Mouse (Mus musculus): Measurements from ENCODE around the gene Oaz2. TPM values are rescaled to one million over a fixed set of nuclear protein-coding genes. Genes with fewer than 3 reads are reported as not detected.

The Oaz2 gene
- polyA plus RNA-seq, 1 experiment from 2014 or later: 204 TPM

Other genes with a start within 250 kb of the Oaz2 start
- gene Slc51b, start 245.0 kb upstream of the Oaz2 start, polyA plus RNA-seq (2014; fragmentation: Nextera tagmentation; extraction: Ambion mirVana): 0.53 and 0.59 TPM in 2 replicates
- 18.1 and 22.0 TPM in 2 replicates for gene Mtfmt, start 232.2 kb upstream of the Oaz2 start, polyA plus RNA-seq (2014; fragmentation: Nextera tagmentation; extraction: Ambion mirVana)
- gene Spg21, start 207.1 kb upstream of the Oaz2 start, polyA plus RNA-seq (2014; fragmentation: Nextera tagmentation; extraction: Ambion mirVana): 114 and 116 TPM in 2 replicates
- not detected in 2 replicates for gene Ankdd1a, start 147.8 kb upstream of the Oaz2 start, polyA plus RNA-seq (2014; fragmentation: Nextera tagmentation; extraction: Ambion mirVana)
- gene Plekho2, start 88.0 kb upstream of the Oaz2 start, polyA plus RNA-seq (2014; fragmentation: Nextera tagmentation; extraction: Ambion mirVana): 10.8 and 14.1 TPM in 2 replicates
- 9.7 and 12.5 TPM in 2 replicates for gene Pif1, start 80.8 kb upstream of the Oaz2 start, polyA plus RNA-seq (2014; fragmentation: Nextera tagmentation; extraction: Ambion mirVana)
- gene Rbpms2, start 38.4 kb upstream of the Oaz2 start, polyA plus RNA-seq (2014; fragmentation: Nextera tagmentation; extraction: Ambion mirVana): 22.4 and 29.1 TPM in 2 replicates
- gene Zfp609, start 159.6 kb downstream of the Oaz2 start, polyA plus RNA-seq (2014; fragmentation: Nextera tagmentation; extraction: Ambion mirVana): 9.1 and 10.0 TPM in 2 replicates
- gene Pclaf, start 222.2 kb downstream of the Oaz2 start, polyA plus RNA-seq (2014; fragmentation: Nextera tagmentation; extraction: Ambion mirVana): 283 and 343 TPM in 2 replicates
- gene Trip4, start 240.8 kb downstream of the Oaz2 start, polyA plus RNA-seq (2014; fragmentation: Nextera tagmentation; extraction: Ambion mirVana): 24.0 and 36.6 TPM in 2 replicates
- 17.0 and 20.8 TPM in 2 replicates for gene Csnk1g1, start 240.9 kb downstream of the Oaz2 start, polyA plus RNA-seq (2014; fragmentation: Nextera tagmentation; extraction: Ambion mirVana)

All from kidney, embryonic 14.5 days (tissue).